Mouse (Mus musculus) olfactory bulb, adult 2 months (tissue): ENCODE data around the gene Smbd1. TPM values are rescaled to one million over a fixed set of nuclear protein-coding genes. Genes with fewer than 3 reads are reported as not detected.

Source experiments
- H3K27ac ChIP-seq: fragments of 200-500 bp; 2 replicates; pipeline ENCODE4 v1.5.1; 2012; ENCODE audit warnings: low read depth, low read length; ENCODE audit not compliant: insufficient read depth
- H3K4me1 ChIP-seq: fragments of 200-500 bp; 2 replicates; pipeline ENCODE4 v1.6.1; 2012; ENCODE audit warnings: low read length; ENCODE audit not compliant: control insufficient read depth, insufficient read depth
- H3K4me3 ChIP-seq: fragments of 200-500 bp; 2 replicates; pipeline ENCODE4 v1.5.1; 2012; ENCODE audit warnings: mild to moderate bottlenecking, low read depth, low read length, moderate library complexity; ENCODE audit not compliant: insufficient read depth
- CTCF ChIP-seq: fragments of 200-500 bp; IDR thresholded peaks from 2 replicates; pipeline ENCODE4 v1.5.1; 2012; ENCODE audit warnings: low read depth, mild to moderate bottlenecking, low read length, moderate library complexity; ENCODE audit not compliant: insufficient read depth
- POLR2A ChIP-seq: fragments of 200-500 bp; IDR thresholded peaks from 2 replicates; pipeline ENCODE4 v1.6.1; 2012; ENCODE audit warnings: mild to moderate bottlenecking, low read depth, low read length, moderate library complexity; ENCODE audit not compliant: insufficient read depth
- WGBS: fragments of 180-500 bp; shearing (Covaris S2); methylation state at CpG from one replicate; pipeline ENCODE4 v1.1.7; 2018; 5-methylcytosine and 5-hydroxymethylcytosine counted together
- polyA plus RNA-seq: library from polyadenylated mRNA; stranded (reverse); fragments of >200 nt; gene quantifications from 2 replicates; pipeline ENCODE4 v1.2.4, GENCODE M21; 2012; ENCODE audit warnings: low replicate concordance; ENCODE audit not compliant: missing spikeins, insufficient read depth, insufficient read length

Gene Smbd1
- polyA plus RNA-seq, 1 experiment = not detected

GRCm38 (mm10) chr16:32818441-32818840 lies 8.2 kb upstream of the Smbd1 start:
- WGBS = 90% methylated on average over 5 of the region's 5 CpGs
- H3K4me3 ChIP-seq = no peak overlapping the region
- no peak overlapping the region for H3K27ac ChIP-seq
- H3K4me1 ChIP-seq = peaks cover 13% of the 10 kb centered on the region
- no peak for TF ChIP-seq POLR2A
- no peak for TF ChIP-seq CTCF

- WGBS = 90% methylated on average over 4 of the region's 4 CpGs
- peaks cover 13% of the 10 kb centered on the region for H3K4me1 ChIP-seq
- no peak for TF ChIP-seq POLR2A
- TF ChIP-seq CTCF = no peak
- no peak overlapping the region for H3K4me3 ChIP-seq
- no peak overlapping the region for H3K27ac ChIP-seq
Observed at GRCm38 (mm10) chr16:32818036-32818435, 7.8 kb upstream of the Smbd1 start.

- Histone ChIP-seq H3K27ac (no peak overlapping the region), H3K4me1 (peaks cover 5% of the 10 kb centered on the region; the same call in 1 of the 2 replicates), H3K4me3 (no peak overlapping the region)
- TF ChIP-seq POLR2A = no peak
- TF ChIP-seq CTCF = no peak
- 18% methylated on average over 6 of the region's 6 CpGs for WGBS
Observed at GRCm38 (mm10) chr16:32815160-32815605, 4.9 kb upstream of the Smbd1 start.

- TF ChIP-seq POLR2A = no peak
- TF ChIP-seq CTCF = no peak
- H3K4me3 ChIP-seq = peak overlapping the region; percentile 42
- 24% methylated on average over 14 of the region's 14 CpGs for WGBS
Observed at GRCm38 (mm10) chr16:32814539-32814938, 4.3 kb upstream of the Smbd1 start.

GRCm38 (mm10) chr16:32813771-32814170 lies 3.5 kb upstream of the Smbd1 start:
- H3K4me3 ChIP-seq = no peak overlapping the region
- TF ChIP-seq CTCF = no peak
- TF ChIP-seq POLR2A = no peak
- H3K27ac ChIP-seq = no peak overlapping the region
- 70% methylated on average over 3 of the region's 3 CpGs for WGBS
- H3K4me1 ChIP-seq = peaks cover 5% of the 10 kb centered on the region; the same call in 1 of the 2 replicates

More at GRCm38 (mm10) chr16:32814539-32814938, 4.3 kb upstream of the Smbd1 start:
- no peak overlapping the region for H3K27ac ChIP-seq
- peaks cover 5% of the 10 kb centered on the region; the same call in 1 of the 2 replicates for H3K4me1 ChIP-seq

- Histone ChIP-seq H3K27ac (no peak overlapping the region), H3K4me3 (no peak overlapping the region), H3K4me1 (peaks cover 5% of the 10 kb centered on the region; the same call in 1 of the 2 replicates)
- TF ChIP-seq POLR2A (no peak), CTCF (no peak)
- 61% methylated on average over 9 of the region's 9 CpGs for WGBS
Observed at GRCm38 (mm10) chr16:32813362-32813761, 3.1 kb upstream of the Smbd1 start.

GRCm38 (mm10) chr16:32812888-32813361 lies 2.6 kb upstream of the Smbd1 start:
- TF ChIP-seq POLR2A (no peak), CTCF (0 out of 2 replicates have a peak, but pooled peaks have one; percentile 31)
- Histone ChIP-seq H3K4me1 (peaks cover 5% of the 10 kb centered on the region; the same call in 1 of the 2 replicates), H3K27ac (no peak overlapping the region), H3K4me3 (no peak overlapping the region)
- under 1% methylated on average over 9 of the region's 9 CpGs for WGBS

GRCm38 (mm10) chr16:32807408-32808185 lies 2.7 kb downstream of the Smbd1 start:
- H3K4me3 ChIP-seq = no peak overlapping the region
- TF ChIP-seq POLR2A (no peak), CTCF (no peak)
- WGBS = 85% methylated on average over 8 of the region's 8 CpGs
- H3K27ac ChIP-seq = no peak overlapping the region
- peaks cover 4% of the 10 kb centered on the region for H3K4me1 ChIP-seq

- Histone ChIP-seq H3K27ac (no peak overlapping the region), H3K4me1 (peaks cover 4% of the 10 kb centered on the region), H3K4me3 (no peak overlapping the region)
- WGBS = 77% methylated on average over 7 of the region's 7 CpGs
- no peak for TF ChIP-seq CTCF
- no peak for TF ChIP-seq POLR2A
Observed at GRCm38 (mm10) chr16:32805151-32805550, 5.1 kb downstream of the Smbd1 start.
